Mouse (Mus musculus): Measurements from ENCODE around the gene Aldh3b3. TPM values are rescaled to one million over a fixed set of nuclear protein-coding genes. Genes with fewer than 3 reads are reported as not detected.

Aldh3b3 gene
- 10 to 100 TPM in 1 of 2 experiments, 1 to 10 TPM in 1; 9.9 to 11.1 TPM for total RNA-seq (2023)

GRCm38 (mm10) chr19:3958470-3958869 is at the start of gene Aldh3b3:
Gene Aldh3b3 (plus strand): TSS chr19:3958645.

GRCm38 (mm10) chr19:3912337-3913204 is 45.9 kb upstream of the Aldh3b3 start, which contains the start of gene Ndufs8:
Gene Ndufs8 (minus strand): TSS chr19:3912774.

GRCm38 (mm10) chr19:3929211-3929941 is 29.1 kb upstream of the Aldh3b3 start, which contains the start of gene Aldh3b1:
Gene Aldh3b1 (minus strand): TSS chr19:3929808.

GRCm38 (mm10) chr19:3935032-3935895 is 23.2 kb upstream of the Aldh3b3 start, which contains the start of gene Unc93b1:
Gene Unc93b1 (plus strand): TSS chr19:3935186.

GRCm38 (mm10) chr19:3972229-3972628 is 13.8 kb downstream of the Aldh3b3 start, which contains the start of gene Aldh3b2:
Gene Aldh3b2 (plus strand): TSS chr19:3972328.

GRCm38 (mm10) chr19:3986334-3986733 is 27.9 kb downstream of the Aldh3b3 start, which contains the start of gene Acy3:
Gene Acy3 (plus strand): TSS chr19:3986570.

GRCm38 (mm10) chr19:3992416-3992815 is 34.0 kb downstream of the Aldh3b3 start, which contains the start of gene Tbx10:
Gene Tbx10 (plus strand): TSS chr19:3992752.

GRCm38 (mm10) chr19:4000119-4000900 is 41.9 kb downstream of the Aldh3b3 start, which contains the start of the genes Nudt8 and Gm49405:
Gene Nudt8 (plus strand): TSS chr19:4000580.
Gene Gm49405 (plus strand): TSS chr19:4000626.

GRCm38 (mm10) chr19:4003112-4003511 is 44.7 kb downstream of the Aldh3b3 start, which contains the start of gene Doc2g:
Gene Doc2g (plus strand): TSS chr19:4003313.

GRCm38 (mm10) chr19:4012432-4013022 is 54.1 kb downstream of the Aldh3b3 start, which contains the start of gene Ndufv1:
Gene Ndufv1 (minus strand): TSS chr19:4012806.

Other genes with a start within 250 kb of the Aldh3b3 start
- 10 to 100 TPM; 65.4 to 66.0 TPM for gene Kmt5b, start 191.2 kb upstream of the Aldh3b3 start, total RNA-seq (2023)
- gene Chka, start 106.9 kb upstream of the Aldh3b3 start, total RNA-seq (2023) = 10 to 100 TPM; 43.5 to 47.2 TPM
- gene Tcirg1, start 51.5 kb upstream of the Aldh3b3 start, total RNA-seq (2023) = 100 to 1,000 TPM; 221 to 250 TPM
- gene Ndufs8, start 45.9 kb upstream of the Aldh3b3 start, total RNA-seq (2023) = 10 to 100 TPM; 52.9 to 70.6 TPM
- 100 to 1,000 TPM; 143 to 153 TPM for gene Aldh3b1, start 28.8 kb upstream of the Aldh3b3 start, total RNA-seq (2023)
- 100 to 1,000 TPM; 236 to 316 TPM for gene Unc93b1, start 23.5 kb upstream of the Aldh3b3 start, total RNA-seq (2023)
- 10 to 100 TPM; 12.6 to 14.7 TPM for gene Aldh3b2, start 13.7 kb downstream of the Aldh3b3 start, total RNA-seq (2023)
- under 1 TPM; 0.53 to 0.88 TPM for gene Acy3, start 27.9 kb downstream of the Aldh3b3 start, total RNA-seq (2023)
- gene Tbx10, start 34.1 kb downstream of the Aldh3b3 start, total RNA-seq (2023) = not detected
- gene Nudt8, start 41.9 kb downstream of the Aldh3b3 start, total RNA-seq (2023) = 1 to 10 TPM; 4.7 to 4.8 TPM
- 1 to 10 TPM in 1 of 2 experiments, under 1 TPM in 1; 0.33 to 1.0 TPM for gene Gm49405, start 42.0 kb downstream of the Aldh3b3 start, total RNA-seq (2023)
- under 1 TPM; 0.57 to 0.73 TPM for gene Doc2g, start 44.7 kb downstream of the Aldh3b3 start, total RNA-seq (2023)
- 10 to 100 TPM; 68.4 to 70.8 TPM for gene Ndufv1, start 54.2 kb downstream of the Aldh3b3 start, total RNA-seq (2023)
- gene Gstp1, start 79.3 kb downstream of the Aldh3b3 start, total RNA-seq (2023) = 10 to 100 TPM; 63.6 to 65.3 TPM
- gene Gstp2, start 87.4 kb downstream of the Aldh3b3 start, total RNA-seq (2023) = 1 to 10 TPM; 8.2 to 9.4 TPM
- gene Gstp3, start 100.9 kb downstream of the Aldh3b3 start, total RNA-seq (2023) = 1 to 10 TPM; 6.6 to 7.7 TPM
- not detected for gene Cabp2, start 122.9 kb downstream of the Aldh3b3 start, total RNA-seq (2023)
- gene Cdk2ap2, start 138.5 kb downstream of the Aldh3b3 start, total RNA-seq (2023) = 100 to 1,000 TPM; 228 to 257 TPM
- 100 to 1,000 TPM; 185 to 192 TPM for gene Pitpnm1, start 141.4 kb downstream of the Aldh3b3 start, total RNA-seq (2023)
- gene Aip, start 167.2 kb downstream of the Aldh3b3 start, total RNA-seq (2023) = 100 to 1,000 TPM; 108 TPM
- under 1 TPM in 1 of 2 experiments, not detected in 1; 0.13 TPM for gene Gpr152, start 181.1 kb downstream of the Aldh3b3 start, total RNA-seq (2023)
- under 1 TPM; 0.67 to 0.82 TPM for gene Cabp4, start 185.4 kb downstream of the Aldh3b3 start, total RNA-seq (2023)
- gene Coro1b, start 190.0 kb downstream of the Aldh3b3 start, total RNA-seq (2023) = 100 to 1,000 TPM; 188 to 219 TPM
- 10 to 100 TPM; 13.8 to 18.6 TPM for gene Ptprcap, start 195.0 kb downstream of the Aldh3b3 start, total RNA-seq (2023)
- gene Rps6kb2, start 204.7 kb downstream of the Aldh3b3 start, total RNA-seq (2023) = 10 to 100 TPM; 34.4 to 42.3 TPM
- 10 to 100 TPM; 34.4 to 34.6 TPM for gene Carns1, start 216.8 kb downstream of the Aldh3b3 start, total RNA-seq (2023)
- 100 to 1,000 TPM; 126 to 134 TPM for gene Tbc1d10c, start 232.6 kb downstream of the Aldh3b3 start, total RNA-seq (2023)
- 100 to 1,000 TPM; 433 to 455 TPM for gene Ppp1ca, start 233.4 kb downstream of the Aldh3b3 start, total RNA-seq (2023)
- gene Rad9a, start 243.0 kb downstream of the Aldh3b3 start, total RNA-seq (2023) = 10 to 100 TPM; 28.4 to 29.8 TPM

Data from neutrophil, adult 59 days (primary cell).